Mouse (Mus musculus): ENCODE results near the gene Galnt2. TPM values are rescaled to one million over a fixed set of nuclear protein-coding genes. Genes with fewer than 3 reads are reported as not detected.

Galnt2 gene
- polyA plus RNA-seq (2015; fragmentation: Illumina TruSeq; extraction: RNeasy Lipid Tissue Mini Kit (QIAGEN cat#74804); ENCODE audit: insufficient read depth, low replicate concordance): 16.9 TPM

DNA sequence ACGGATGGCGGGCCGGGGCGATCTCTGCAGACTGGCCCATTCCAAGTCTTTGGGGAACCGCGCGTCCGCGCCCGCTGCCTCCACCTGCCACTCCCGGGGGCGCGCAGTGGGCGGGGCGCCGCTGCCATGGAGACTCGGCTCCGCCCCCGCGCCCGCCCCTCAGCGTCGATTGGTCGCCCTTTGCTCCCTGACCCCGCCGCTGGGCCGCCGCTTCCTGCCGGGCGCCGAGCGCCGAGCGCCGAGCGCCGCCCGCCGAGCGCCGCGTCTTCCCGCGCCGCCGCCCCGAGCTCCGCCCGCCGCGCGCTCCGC lies at the start of gene Galnt2:
Gene Galnt2 (plus strand): TSS at position 216 of the 309 bp plus-strand sequence.

Other genes starting within 250 kb of the Galnt2 start
- 20.5 TPM for gene Abcb10, start 248.3 kb upstream of the Galnt2 start, polyA plus RNA-seq (2015; fragmentation: Illumina TruSeq; extraction: RNeasy Lipid Tissue Mini Kit (QIAGEN cat#74804); ENCODE audit: insufficient read depth, low replicate concordance)
- gene Taf5l, start 210.0 kb upstream of the Galnt2 start, polyA plus RNA-seq (2015; fragmentation: Illumina TruSeq; extraction: RNeasy Lipid Tissue Mini Kit (QIAGEN cat#74804); ENCODE audit: insufficient read depth, low replicate concordance): 24.5 TPM
- gene Urb2, start 209.9 kb upstream of the Galnt2 start, polyA plus RNA-seq (2015; fragmentation: Illumina TruSeq; extraction: RNeasy Lipid Tissue Mini Kit (QIAGEN cat#74804); ENCODE audit: insufficient read depth, low replicate concordance): 7.2 TPM
- gene Pgbd5, start 208.3 kb downstream of the Galnt2 start, polyA plus RNA-seq (2015; fragmentation: Illumina TruSeq; extraction: RNeasy Lipid Tissue Mini Kit (QIAGEN cat#74804); ENCODE audit: insufficient read depth, low replicate concordance): 0.10 TPM